Mouse (Mus musculus): ENCODE data around the gene Olfr805.

The Olfr805 gene

DNA sequence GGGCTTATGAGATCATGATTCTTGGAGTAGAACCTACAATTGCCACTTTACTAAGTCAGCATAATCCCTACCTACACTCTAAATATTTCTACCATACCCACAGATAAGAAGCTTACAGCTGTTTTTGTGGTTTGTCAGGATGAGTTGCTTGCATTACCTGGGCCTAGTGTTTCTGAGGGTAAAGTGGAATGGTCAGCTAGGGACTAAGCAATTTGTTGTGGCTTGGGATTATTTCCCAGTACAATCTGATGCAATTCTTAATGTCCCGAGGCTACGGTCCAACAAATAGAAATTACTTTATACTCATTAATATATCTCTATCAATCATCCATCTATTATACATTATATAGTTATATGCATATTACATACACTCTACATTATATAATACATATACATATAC is at the start of gene Olfr805:
Gene Olfr805 (minus strand): TSS at position 101 of the 400 bp plus-strand sequence.
- DNase-seq (ENCODE audit: low spot score) = no peak

DNA sequence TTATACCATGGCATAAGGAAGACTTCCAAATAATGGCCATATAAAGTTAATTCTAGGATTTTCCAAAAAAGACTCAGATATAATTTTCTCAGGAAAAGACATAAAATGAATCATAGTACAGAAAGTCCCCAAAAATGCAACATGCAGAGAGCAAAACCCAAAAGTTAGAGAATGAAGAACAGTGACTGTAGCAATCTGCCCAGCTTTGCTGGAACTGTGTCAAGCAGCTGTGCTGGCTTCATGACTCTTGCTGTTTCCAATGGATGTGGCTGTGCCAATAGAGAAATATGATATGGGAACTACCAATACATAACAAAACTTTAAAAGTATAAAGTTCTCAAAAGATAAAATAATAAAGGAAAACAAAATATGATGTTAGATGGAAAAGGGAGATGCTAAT is 48.9 kb upstream of the Olfr805 start:
- no peak for DNase-seq (ENCODE audit: low spot score)

DNA sequence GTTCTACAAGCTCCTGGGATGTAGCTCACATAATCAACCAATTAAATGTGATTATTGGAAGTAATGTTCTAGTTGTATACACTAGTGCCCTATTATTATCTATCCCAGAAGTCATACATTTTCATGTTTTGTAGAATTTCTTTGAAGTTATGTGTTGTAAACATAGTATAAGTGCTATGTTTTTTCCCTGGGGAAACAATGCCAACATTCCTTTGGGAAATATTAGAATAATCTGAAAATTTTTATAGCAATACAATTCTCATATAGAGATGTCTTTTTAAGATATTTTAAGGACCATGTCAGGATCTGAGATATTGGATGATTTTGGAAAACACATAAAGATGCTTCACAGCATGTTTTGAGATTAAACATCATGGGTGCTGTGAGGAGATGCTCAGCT is 45.2 kb upstream of the Olfr805 start, which contains the start of gene Olfr809:
Gene Olfr809 (plus strand): TSS at position 301 of the 400 bp plus-strand sequence.
- no peak for DNase-seq (ENCODE audit: low spot score)

DNA sequence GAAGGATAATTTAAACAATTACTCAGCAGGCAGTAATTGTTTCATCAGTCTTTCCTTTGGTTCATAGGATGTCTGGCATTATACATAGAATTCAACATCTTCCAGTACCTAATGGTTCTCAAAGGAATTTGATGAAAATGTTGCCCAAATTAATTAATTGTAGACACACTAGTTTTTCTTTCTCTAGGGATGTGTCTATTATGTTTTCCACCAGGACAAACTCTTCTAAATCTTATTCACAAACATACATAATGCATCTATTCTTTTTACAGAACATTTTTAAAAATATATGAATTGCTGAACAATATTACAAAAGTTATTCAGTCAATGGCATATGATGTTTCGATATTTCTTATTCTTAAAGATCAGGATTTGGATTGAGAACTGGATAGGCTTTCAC is 36.0 kb upstream of the Olfr805 start, which contains the start of gene Olfr808:
Gene Olfr808 (plus strand): TSS at position 301 of the 400 bp plus-strand sequence.
- no peak for DNase-seq (ENCODE audit: low spot score)

DNA sequence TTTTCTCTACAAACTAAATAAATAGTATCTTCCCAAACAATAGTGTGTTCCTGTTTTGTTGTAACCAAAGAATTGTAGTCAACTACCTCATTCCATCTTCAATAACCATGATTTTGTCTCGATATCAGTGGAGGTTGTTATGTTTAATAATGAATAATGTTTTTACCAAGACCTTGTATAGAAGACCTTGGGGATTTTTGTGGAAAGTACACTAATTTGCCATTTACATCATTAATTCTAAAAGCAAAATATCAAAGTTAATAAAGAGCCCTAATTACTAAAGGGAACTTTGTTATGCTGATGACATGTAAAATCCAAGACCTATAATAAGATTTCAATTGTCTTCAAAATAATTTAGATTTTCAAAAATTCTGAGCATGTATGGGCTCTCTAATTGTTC is 28.5 kb upstream of the Olfr805 start, which contains the start of gene Olfr807:
Gene Olfr807 (minus strand): TSS at position 101 of the 400 bp plus-strand sequence.
- DNase-seq (ENCODE audit: low spot score) = no peak

DNA sequence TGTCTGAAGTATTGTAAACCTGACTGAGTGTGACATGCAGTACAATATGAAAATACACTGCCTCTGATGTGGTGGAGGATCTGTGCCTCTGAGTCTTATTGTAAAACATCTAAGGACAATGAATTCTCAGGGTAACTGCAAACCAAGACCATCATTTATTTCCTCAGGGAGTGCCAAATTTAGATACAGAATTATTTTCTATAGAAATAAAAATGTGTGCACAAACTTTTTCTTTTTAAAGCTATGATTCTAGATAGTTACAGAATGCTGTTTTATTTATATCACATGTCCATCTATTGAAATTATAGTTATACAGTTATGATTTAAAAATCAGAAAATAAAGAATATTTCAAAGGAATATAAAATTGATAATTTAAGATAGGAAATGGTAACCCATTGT is 12.6 kb upstream of the Olfr805 start, which contains the start of gene Olfr806:
Gene Olfr806 (minus strand): TSS at position 101 of the 400 bp plus-strand sequence.
- no peak for DNase-seq (ENCODE audit: low spot score)

DNA sequence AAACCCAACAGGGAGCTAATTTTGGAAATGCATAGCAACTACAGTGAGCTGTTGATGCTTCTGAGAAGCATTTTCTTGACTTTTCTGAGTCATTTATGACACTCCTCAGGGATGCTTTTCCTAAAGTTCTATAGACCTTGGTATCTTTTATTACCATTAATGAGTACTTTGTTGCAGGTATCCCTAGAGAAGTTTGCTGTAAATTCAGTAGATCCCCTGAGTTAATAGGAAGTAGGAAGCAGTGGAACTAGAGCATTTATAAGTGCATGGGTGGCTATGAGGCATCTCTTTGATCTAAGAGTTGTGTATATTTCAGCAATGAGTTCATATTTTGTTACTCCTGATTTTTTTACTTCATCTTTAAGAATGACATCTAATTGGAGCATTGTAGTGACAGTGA is 26.3 kb downstream of the Olfr805 start, which contains the start of gene Olfr804:
Gene Olfr804 (plus strand): TSS at position 301 of the 400 bp plus-strand sequence.
- DNase-seq (ENCODE audit: low spot score) = no peak

DNA sequence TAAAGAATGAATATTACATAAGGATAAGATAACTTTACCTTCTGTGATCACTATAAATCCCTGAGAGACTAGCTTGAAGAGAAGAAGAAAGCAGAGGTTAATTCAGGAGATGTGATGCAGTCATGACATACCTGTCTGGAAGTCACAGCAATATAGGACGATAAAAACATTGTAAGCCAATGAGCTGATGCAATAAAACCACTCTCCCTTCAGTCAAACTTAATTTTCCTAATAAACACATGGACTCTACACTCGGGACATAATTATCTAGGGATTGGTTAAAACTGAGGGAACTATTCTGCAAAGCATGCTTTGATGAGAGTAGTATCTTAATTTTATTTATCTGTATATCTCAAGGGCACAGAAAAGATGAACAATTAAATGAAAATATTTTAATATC is 35.0 kb downstream of the Olfr805 start, which contains the start of gene Olfr803:
Gene Olfr803 (minus strand): TSS at position 101 of the 400 bp plus-strand sequence.
- DNase-seq (ENCODE audit: low spot score) = no peak

DNA sequence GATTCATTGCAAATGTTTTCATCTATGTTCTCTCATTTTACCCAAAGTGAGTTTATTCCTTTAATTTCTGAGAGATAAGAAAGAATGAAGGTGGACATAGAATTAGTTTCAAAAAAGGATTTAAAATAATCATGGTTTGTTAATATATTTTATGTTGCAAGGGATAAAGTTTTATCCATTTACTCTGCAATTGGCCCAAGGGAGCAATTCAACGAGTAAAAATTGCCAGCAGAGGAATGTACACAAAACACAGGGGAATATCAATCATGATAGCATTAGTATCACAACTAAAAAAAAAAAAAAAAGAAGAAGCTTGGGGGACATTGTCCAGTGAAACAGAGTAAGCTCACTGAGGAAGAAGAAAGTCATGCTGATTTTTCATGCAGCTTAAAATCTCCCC is 41.1 kb downstream of the Olfr805 start, which contains the start of gene Olfr802:
Gene Olfr802 (minus strand): TSS at position 101 of the 400 bp plus-strand sequence.
- DNase-seq (ENCODE audit: low spot score) = no peak

DNA sequence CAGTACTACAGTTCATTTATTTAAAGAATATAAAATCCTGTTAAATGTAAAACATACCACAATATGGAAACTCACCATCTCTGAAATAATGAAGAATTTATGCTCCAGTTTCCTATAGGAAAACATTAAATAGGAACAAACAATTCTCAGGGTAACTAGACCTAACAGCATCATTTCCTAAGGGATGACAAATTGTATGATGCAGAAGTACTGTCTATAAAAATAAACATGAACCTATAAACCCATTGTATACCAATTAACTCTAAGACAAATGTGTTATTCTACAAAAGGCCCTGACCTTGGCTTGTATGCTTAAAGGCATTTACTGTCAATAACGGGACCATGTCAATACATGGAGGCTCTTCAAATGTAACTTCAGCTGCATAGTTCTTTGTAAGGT is 55.4 kb downstream of the Olfr805 start, which contains the start of gene Olfr801:
Gene Olfr801 (minus strand): TSS at position 101 of the 400 bp plus-strand sequence.
- no peak for DNase-seq (ENCODE audit: low spot score)
